Mouse (Mus musculus) B cell, adult 67 days (primary cell): ENCODE results near the gene Gm5150. TPM values are rescaled to one million over a fixed set of nuclear protein-coding genes. Genes with fewer than 3 reads are reported as not detected.

Experiments used
- total RNA-seq, 2 experiments: library from RNA; stranded (reverse); gene quantifications; 4 replicates each; pipeline ENCODE4 v1.2.4; 2023

The Gm5150 gene
- under 1 TPM in 1 of 2 experiments, not detected in 1; 0.46 TPM for total RNA-seq

GRCm38 (mm10) chr3:16006215-16006614, at the start of gene Gm5150:
Gene Gm5150, minus strand, starts transcription at chr3:16006437.

Other genes starting within 250 kb of the Gm5150 start
- not detected for gene Sirpb1c, start 157.9 kb downstream of the Gm5150 start, total RNA-seq